Mouse (Mus musculus): ENCODE measurements around the gene Haus8. TPM values are rescaled to one million over a fixed set of nuclear protein-coding genes. Genes with fewer than 3 reads are reported as not detected.
A peak's percentile ranks its signal among the peaks of the same experiment; 100 is the strongest.
"Not testable (repeated sequence)": the region's sequence is repeated elsewhere in the genome, so short reads cannot be mapped to it uniquely, and the experiment has no call there.

Haus8 gene
- polyA plus RNA-seq, 1 experiment from 2014 or later: 13.5 TPM

- ATAC-seq: no peak
- no peak overlapping the region for H3K27ac ChIP-seq (ENCODE audit: low read length)
These were observed 30.1 kb upstream of the Haus8 start for GRCm38 (mm10) chr8:71302788-71303187.

GRCm38 (mm10) chr8:71299716-71300115 is 27.0 kb upstream of the Haus8 start:
- H3K27ac ChIP-seq (ENCODE audit: low read length): no peak overlapping the region
- H3K9ac ChIP-seq (replicated peaks; ENCODE audit: low read depth): no peak overlapping the region
- TF ChIP-seq CTCF (IDR thresholded peaks at IDR 0.05) (no peak), EP300 (IDR thresholded peaks at IDR 0.05) (no peak)
- H3K4me3 ChIP-seq (ENCODE audit: low read depth, low read length): no peak overlapping the region
- no peaks in the 10 kb centered on the region for H3K27me3 ChIP-seq (replicated peaks; ENCODE audit: insufficient read depth, low read length)
- H3K4me1 ChIP-seq (ENCODE audit: insufficient read depth, low read depth, low read length): no peaks in the 10 kb centered on the region
- 92% methylated on average over 3 of the region's 3 CpGs for WGBS
- no peak for ATAC-seq
- no peak for DNase-seq (ENCODE audit: low spot score)
- peaks cover 3% of the 10 kb centered on the region; the same call in 1 of the 2 replicates for H3K9me3 ChIP-seq (ENCODE audit: low read length)
- H3K4me2 ChIP-seq (replicated peaks; ENCODE audit: low read depth, low read length): no peak overlapping the region
- no peaks in the 10 kb centered on the region for H3K36me3 ChIP-seq (ENCODE audit: insufficient read depth, low read length)

More at GRCm38 (mm10) chr8:71302788-71303187, 30.1 kb upstream of the Haus8 start:
- 100% methylated on average over 1 of the region's 1 CpGs for WGBS
- H3K4me2 ChIP-seq (replicated peaks; ENCODE audit: low read depth, low read length): no peak overlapping the region
- H3K9ac ChIP-seq (replicated peaks; ENCODE audit: low read depth): no peak overlapping the region
- TF ChIP-seq CTCF (IDR thresholded peaks at IDR 0.05) (no peak), EP300 (IDR thresholded peaks at IDR 0.05) (no peak)
- no peaks in the 10 kb centered on the region for H3K4me1 ChIP-seq (ENCODE audit: insufficient read depth, low read depth, low read length)
- peaks cover 3% of the 10 kb centered on the region; the same call in 1 of the 2 replicates for H3K9me3 ChIP-seq (ENCODE audit: low read length)
- no peak overlapping the region for H3K4me3 ChIP-seq (ENCODE audit: low read depth, low read length)
- DNase-seq (ENCODE audit: low spot score): no peak
- no peaks in the 10 kb centered on the region for H3K36me3 ChIP-seq (ENCODE audit: insufficient read depth, low read length)
- no peaks in the 10 kb centered on the region for H3K27me3 ChIP-seq (replicated peaks; ENCODE audit: insufficient read depth, low read length)

GRCm38 (mm10) chr8:71297439-71297838 is 24.7 kb upstream of the Haus8 start:
- ATAC-seq: no peak
- 100% methylated on average over 1 of the region's 1 CpGs for WGBS

GRCm38 (mm10) chr8:71296784-71297183 is 24.1 kb upstream of the Haus8 start:
- Histone ChIP-seq H3K9ac (replicated peaks; ENCODE audit: low read depth) (no peak overlapping the region), H3K4me1 (ENCODE audit: insufficient read depth, low read depth, low read length) (no peaks in the 10 kb centered on the region), H3K4me3 (ENCODE audit: low read depth, low read length) (no peak overlapping the region), H3K4me2 (replicated peaks; ENCODE audit: low read depth, low read length) (no peak overlapping the region), H3K27me3 (replicated peaks; ENCODE audit: insufficient read depth, low read length) (no peaks in the 10 kb centered on the region), H3K36me3 (ENCODE audit: insufficient read depth, low read length) (no peaks in the 10 kb centered on the region), H3K27ac (ENCODE audit: low read length) (no peak overlapping the region), H3K9me3 (ENCODE audit: low read length) (no peaks in the 10 kb centered on the region)
- DNase-seq (ENCODE audit: low spot score) (no peak), ATAC-seq (no peak)
- TF ChIP-seq EP300 (IDR thresholded peaks at IDR 0.05) (no peak), CTCF (IDR thresholded peaks at IDR 0.05) (no peak)
- WGBS: 89% methylated on average over 2 of the region's 2 CpGs

More at GRCm38 (mm10) chr8:71297439-71297838, 24.7 kb upstream of the Haus8 start:
- TF ChIP-seq EP300 (IDR thresholded peaks at IDR 0.05) (no peak), CTCF (IDR thresholded peaks at IDR 0.05) (no peak)
- H3K4me1 ChIP-seq (ENCODE audit: insufficient read depth, low read depth, low read length): no peaks in the 10 kb centered on the region
- no peaks in the 10 kb centered on the region for H3K27me3 ChIP-seq (replicated peaks; ENCODE audit: insufficient read depth, low read length)
- H3K36me3 ChIP-seq (ENCODE audit: insufficient read depth, low read length): no peaks in the 10 kb centered on the region
- no peaks in the 10 kb centered on the region for H3K9me3 ChIP-seq (ENCODE audit: low read length)
- no peak overlapping the region for H3K9ac ChIP-seq (replicated peaks; ENCODE audit: low read depth)
- H3K4me3 ChIP-seq (ENCODE audit: low read depth, low read length): no peak overlapping the region
- H3K4me2 ChIP-seq (replicated peaks; ENCODE audit: low read depth, low read length): no peak overlapping the region
- no peak overlapping the region for H3K27ac ChIP-seq (ENCODE audit: low read length)
- DNase-seq (ENCODE audit: low spot score): no peak

- H3K9me3 ChIP-seq (ENCODE audit: low read length): no peaks in the 10 kb centered on the region
- H3K4me3 ChIP-seq (ENCODE audit: low read depth, low read length): no peak overlapping the region
- H3K27me3 ChIP-seq (replicated peaks; ENCODE audit: insufficient read depth, low read length): no peaks in the 10 kb centered on the region
- ATAC-seq (peak; percentile 35; the same call in 1 of the 2 replicates), DNase-seq (ENCODE audit: low spot score) (peak; percentile 49)
- TF ChIP-seq EP300 (IDR thresholded peaks at IDR 0.05) (no peak), CTCF (IDR thresholded peaks at IDR 0.05) (no peak)
- H3K9ac ChIP-seq (replicated peaks; ENCODE audit: low read depth): no peak overlapping the region
- no peak overlapping the region for H3K4me2 ChIP-seq (replicated peaks; ENCODE audit: low read depth, low read length)
- H3K36me3 ChIP-seq (ENCODE audit: insufficient read depth, low read length): peaks cover 3% of the 10 kb centered on the region; the same call in 1 of the 2 replicates
- 89% methylated on average over 2 of the region's 2 CpGs for WGBS
- H3K27ac ChIP-seq (ENCODE audit: low read length): no peak overlapping the region
- no peaks in the 10 kb centered on the region for H3K4me1 ChIP-seq (ENCODE audit: insufficient read depth, low read depth, low read length)
These were observed 23.5 kb upstream of the Haus8 start for GRCm38 (mm10) chr8:71296188-71296621.

- WGBS: 79% methylated on average over 3 of the region's 3 CpGs
- not testable (repeated sequence) for ATAC-seq
These were observed 21.2 kb upstream of the Haus8 start for GRCm38 (mm10) chr8:71293930-71294329.

GRCm38 (mm10) chr8:71291351-71291750 is 18.6 kb upstream of the Haus8 start:
- Histone ChIP-seq H3K9ac (replicated peaks; ENCODE audit: low read depth) (no peak overlapping the region), H3K9me3 (ENCODE audit: low read length) (no peaks in the 10 kb centered on the region), H3K4me3 (ENCODE audit: low read depth, low read length) (no peak overlapping the region), H3K4me1 (ENCODE audit: insufficient read depth, low read depth, low read length) (no peaks in the 10 kb centered on the region), H3K27ac (ENCODE audit: low read length) (no peak overlapping the region), H3K36me3 (ENCODE audit: insufficient read depth, low read length) (peaks cover 8% of the 10 kb centered on the region; the same call in 1 of the 2 replicates), H3K4me2 (replicated peaks; ENCODE audit: low read depth, low read length) (no peak overlapping the region), H3K27me3 (replicated peaks; ENCODE audit: insufficient read depth, low read length) (no peaks in the 10 kb centered on the region)
- no peak for TF ChIP-seq CTCF (IDR thresholded peaks at IDR 0.05)
- TF ChIP-seq EP300 (IDR thresholded peaks at IDR 0.05): no peak
- ATAC-seq: no peak
- no peak for DNase-seq (ENCODE audit: low spot score)
- 94% methylated on average over 6 of the region's 6 CpGs for WGBS

More at GRCm38 (mm10) chr8:71293930-71294329, 21.2 kb upstream of the Haus8 start:
- not testable (repeated sequence) for H3K4me2 ChIP-seq (replicated peaks; ENCODE audit: low read depth, low read length); H3K27me3 ChIP-seq (replicated peaks; ENCODE audit: insufficient read depth, low read length); H3K36me3 ChIP-seq (ENCODE audit: insufficient read depth, low read length); DNase-seq (ENCODE audit: low spot score); H3K9ac ChIP-seq (replicated peaks; ENCODE audit: low read depth); H3K9me3 ChIP-seq (ENCODE audit: low read length); H3K4me3 ChIP-seq (ENCODE audit: low read depth, low read length); H3K4me1 ChIP-seq (ENCODE audit: insufficient read depth, low read depth, low read length); H3K27ac ChIP-seq (ENCODE audit: low read length)
